Mouse (Mus musculus) cerebellum, adult 2 months (tissue): ENCODE measurements around the gene Fbxw20.
"Not testable (repeated sequence)": the region's sequence is repeated elsewhere in the genome, so short reads cannot be mapped to it uniquely, and the experiment has no call there.

Experiments used
- CTCF ChIP-seq: fragments of 200-500 bp; IDR thresholded peaks from 2 replicates; pipeline ENCODE4 v1.5.1; 2011; ENCODE audit warnings: low read depth, mild to moderate bottlenecking, control low read depth, low read length, moderate library complexity, borderline replicate concordance; ENCODE audit not compliant: insufficient read depth
- POLR2A ChIP-seq: fragments of 200-500 bp; IDR thresholded peaks from 2 replicates; pipeline ENCODE4 v1.6.1; 2011; ENCODE audit warnings: low read length, control low read depth, borderline replicate concordance; ENCODE audit not compliant: insufficient read depth

GRCm38 (mm10) chr9:109201347-109201746, 33.2 kb downstream of the Fbxw20 start:
- TF ChIP-seq CTCF, POLR2A: not testable (repeated sequence)
